Mouse (Mus musculus) embryonic fibroblast, embryonic 13.5 days (primary cell): Measurements from ENCODE around the gene Unc5b.

Source experiments
- CTCF ChIP-seq: IDR thresholded peaks from 2 replicates; pipeline ENCODE4 v1.5.1; 2011; ENCODE audit warnings: mild to moderate bottlenecking, control low read depth, low read length, moderate library complexity, borderline replicate concordance; ENCODE audit not compliant: insufficient read depth
- POLR2A ChIP-seq: IDR thresholded peaks from 2 replicates; pipeline ENCODE4 v1.6.1; 2011; ENCODE audit warnings: low read depth, mild to moderate bottlenecking, control low read depth, low read length, moderate library complexity

GRCm38 (mm10) chr10:60790912-60791311 is 40.5 kb downstream of the Unc5b start:
- TF ChIP-seq POLR2A (no peak), CTCF (no peak)
